Mouse (Mus musculus) c-Kit-positive CD71-positive TER-119-positive erythroid progenitor cells, embryonic 14.5 days (primary cell): ENCODE data around the gene Cog5.

Experiments used
- DNase-seq: peaks from one replicate; pipeline ENCODE4 v3.0.0-alpha.2; 2013; ENCODE audit warnings: low spot score

Gene Cog5

GRCm38 (mm10) chr12:31823671-31824070, 169.0 kb downstream of the Cog5 start:
- no peak for DNase-seq

- no peak for DNase-seq
These were observed 170.2 kb downstream of the Cog5 start for GRCm38 (mm10) chr12:31824831-31825230.

GRCm38 (mm10) chr12:31825821-31826220, 171.2 kb downstream of the Cog5 start:
- DNase-seq: no peak

GRCm38 (mm10) chr12:31826476-31826875, 171.8 kb downstream of the Cog5 start:
- DNase-seq: no peak

- DNase-seq: no peak
These were observed 180.8 kb downstream of the Cog5 start for GRCm38 (mm10) chr12:31835480-31835879.

- no peak for DNase-seq
These were observed 181.5 kb downstream of the Cog5 start for GRCm38 (mm10) chr12:31836211-31836610.

GRCm38 (mm10) chr12:31838521-31838920, 183.9 kb downstream of the Cog5 start:
- no peak for DNase-seq

GRCm38 (mm10) chr12:31839249-31839648, 184.6 kb downstream of the Cog5 start:
- DNase-seq: no peak

GRCm38 (mm10) chr12:31846077-31846476, 191.4 kb downstream of the Cog5 start:
- no peak for DNase-seq

GRCm38 (mm10) chr12:31848630-31849415, 194.2 kb downstream of the Cog5 start:
- no peak for DNase-seq

- DNase-seq: no peak
These were observed 194.9 kb downstream of the Cog5 start for GRCm38 (mm10) chr12:31849601-31850000.

GRCm38 (mm10) chr12:31854039-31854438, 199.4 kb downstream of the Cog5 start:
- DNase-seq: no peak

GRCm38 (mm10) chr12:31854817-31855216, 200.1 kb downstream of the Cog5 start:
- DNase-seq: no peak

GRCm38 (mm10) chr12:31857784-31858183, 203.1 kb downstream of the Cog5 start:
- DNase-seq: no peak

GRCm38 (mm10) chr12:31862668-31863538, 208.2 kb downstream of the Cog5 start:
- peak; percentile 33 for DNase-seq

- DNase-seq: no peak
These were observed 222.1 kb downstream of the Cog5 start for GRCm38 (mm10) chr12:31876775-31877174.

- no peak for DNase-seq
These were observed 228.1 kb downstream of the Cog5 start for GRCm38 (mm10) chr12:31882736-31883135.

GRCm38 (mm10) chr12:31884365-31884764, 229.7 kb downstream of the Cog5 start:
- DNase-seq: no peak

GRCm38 (mm10) chr12:31885084-31885483, 230.4 kb downstream of the Cog5 start:
- no peak for DNase-seq

GRCm38 (mm10) chr12:31885844-31886606, 231.4 kb downstream of the Cog5 start:
- DNase-seq: no peak

- DNase-seq: no peak
These were observed 236.0 kb downstream of the Cog5 start for GRCm38 (mm10) chr12:31890685-31891084.

GRCm38 (mm10) chr12:31892079-31892478, 237.4 kb downstream of the Cog5 start:
- DNase-seq: no peak
